Mouse (Mus musculus) gastrocnemius, adult 8-10 months (tissue): ENCODE results near the gene Maml2. TPM values are rescaled to one million over a fixed set of nuclear protein-coding genes. Genes with fewer than 3 reads are reported as not detected.

ENCODE experiments used
- DNase-seq, 2 experiments: peaks; one replicate each; pipeline ENCODE4 v3.0.0; 2022; ENCODE audit warnings: low spot score in 2 of 2
- total RNA-seq, 4 experiments: library from RNA; stranded (reverse); gene quantifications; 2 replicates each; pipeline ENCODE4 v1.2.4; 2022

Gene Maml2
- 1 to 10 TPM; 1.5 to 3.0 (median 2.2) TPM for total RNA-seq

GRCm38 (mm10) chr9:13297668-13298512, at the start of gene Maml2:
Gene Maml2 (plus strand): TSS chr9:13297957.
- peak; percentile 28 to 37 for DNase-seq

GRCm38 (mm10) chr9:13248104-13248503, 49.7 kb upstream of the Maml2 start:
- no peak for DNase-seq

- DNase-seq: no peak
Observed at GRCm38 (mm10) chr9:13251251-13251650, 46.5 kb upstream of the Maml2 start.

- no peak for DNase-seq
Observed at GRCm38 (mm10) chr9:13256726-13257125, 41.0 kb upstream of the Maml2 start.

- no peak for DNase-seq
Observed at GRCm38 (mm10) chr9:13258173-13258572, 39.6 kb upstream of the Maml2 start.

- DNase-seq: no peak
Observed at GRCm38 (mm10) chr9:13260980-13261379, 36.8 kb upstream of the Maml2 start.

- DNase-seq: no peak
Observed at GRCm38 (mm10) chr9:13273219-13273618, 24.5 kb upstream of the Maml2 start.

- no peak for DNase-seq
Observed at GRCm38 (mm10) chr9:13287482-13287881, 10.3 kb upstream of the Maml2 start.

GRCm38 (mm10) chr9:13296274-13297121, 1.3 kb upstream of the Maml2 start:
- peak; percentile 82 to 83 for DNase-seq

GRCm38 (mm10) chr9:13297122-13297667, 562 bp upstream of the Maml2 start:
- no peak for DNase-seq

GRCm38 (mm10) chr9:13298513-13298878, 739 bp downstream of the Maml2 start:
- no peak for DNase-seq

GRCm38 (mm10) chr9:13299190-13299589, 1.4 kb downstream of the Maml2 start:
- DNase-seq: no peak

GRCm38 (mm10) chr9:13300041-13300441, 2.3 kb downstream of the Maml2 start:
- DNase-seq: no peak

GRCm38 (mm10) chr9:13300891-13301782, 3.4 kb downstream of the Maml2 start:
- no peak for DNase-seq

GRCm38 (mm10) chr9:13302183-13302825, 4.5 kb downstream of the Maml2 start:
- no peak for DNase-seq

- DNase-seq: no peak
Observed at GRCm38 (mm10) chr9:13303099-13303771, 5.5 kb downstream of the Maml2 start.

GRCm38 (mm10) chr9:13303976-13304375, 6.2 kb downstream of the Maml2 start:
- peak in 1 of 2 experiments; percentile 21 for DNase-seq

- no peak for DNase-seq
Observed at GRCm38 (mm10) chr9:13306471-13306870, 8.7 kb downstream of the Maml2 start.

- DNase-seq: no peak
Observed at GRCm38 (mm10) chr9:13307226-13307625, 9.5 kb downstream of the Maml2 start.

- no peak for DNase-seq
Observed at GRCm38 (mm10) chr9:13308718-13309117, 11.0 kb downstream of the Maml2 start.
